Mouse (Mus musculus) hindbrain, embryonic 15.5 days (tissue): ENCODE data around the gene Kndc1. TPM values are rescaled to one million over a fixed set of nuclear protein-coding genes. Genes with fewer than 3 reads are reported as not detected.

Source experiments
- ATAC-seq: fragments of 200-750 bp; cut with Nextera tagmentation; 2 replicates; pipeline ENCODE4 v1.8.0; 2017; ENCODE audit warnings: low read depth, moderate number of reproducible peaks, moderate TSS enrichment; ENCODE audit not compliant: low FRiP score
- H3K27ac ChIP-seq: fragments of 300-500 bp; sonication (generic); replicated peaks from 2 replicates; pipeline ENCODE4 v1.5.1; 2015; ENCODE audit warnings: mild to moderate bottlenecking, inconsistent platforms
- H3K27me3 ChIP-seq: fragments of 300-500 bp; sonication (generic); 2 replicates; pipeline ENCODE4 v1.6.1; 2015; ENCODE audit warnings: control low read depth, inconsistent platforms
- H3K36me3 ChIP-seq: fragments of 300-500 bp; sonication (generic); 2 replicates; pipeline ENCODE4 v1.6.1; 2015; ENCODE audit warnings: control low read depth, inconsistent platforms
- H3K4me1 ChIP-seq: fragments of 300-500 bp; sonication (generic); replicated peaks from 2 replicates; pipeline ENCODE4 v1.6.1; 2015; ENCODE audit warnings: control low read depth, inconsistent platforms
- H3K4me2 ChIP-seq: fragments of 300-500 bp; sonication (generic); 2 replicates; pipeline ENCODE4 v1.6.1; 2015; ENCODE audit warnings: moderate library complexity, mild to moderate bottlenecking, inconsistent platforms
- H3K4me3 ChIP-seq: fragments of 300-500 bp; sonication (generic); 2 replicates; pipeline ENCODE4 v1.5.1; 2015; ENCODE audit warnings: mild to moderate bottlenecking, inconsistent platforms
- H3K9ac ChIP-seq: fragments of 300-500 bp; sonication (generic); 2 replicates; pipeline ENCODE4 v1.6.1; 2015; ENCODE audit warnings: inconsistent platforms
- H3K9me3 ChIP-seq: fragments of 300-500 bp; sonication (generic); 2 replicates; pipeline ENCODE4 v1.6.1; 2016; ENCODE audit warnings: control low read depth, inconsistent platforms
- WGBS: fragments of 180-500 bp; shearing (Covaris S2); methylation state at CpG from one replicate; pipeline ENCODE4 v1.1.7; 2015; 5-methylcytosine and 5-hydroxymethylcytosine counted together
- polyA plus RNA-seq: library from polyadenylated mRNA; unstranded; fragments of >200 nt; fragmentation: Nextera tagmentation; extraction: Ambion mirVana; gene quantifications from 2 replicates; pipeline ENCODE4 v1.2.1, GENCODE M21; 2015

Gene Kndc1
- 14.6 and 18.1 TPM in 2 replicates for polyA plus RNA-seq

- ATAC-seq = peak; percentile 86
- no peaks in the 10 kb centered on the region for H3K9me3 ChIP-seq
- H3K36me3 ChIP-seq = no peaks in the 10 kb centered on the region
- H3K27me3 ChIP-seq = peaks cover 9% of the 10 kb centered on the region; the same call in 1 of the 2 replicates
- H3K27ac ChIP-seq = peak within 1 kb of the TSS; percentile 3; the same call in 1 of the 2 replicates
- H3K4me1 ChIP-seq = peaks cover 23% of the 10 kb centered on the region
- peak within 1 kb of the TSS; percentile 74 for H3K4me2 ChIP-seq
- WGBS = under 1% methylated on average over 50 of the region's 50 CpGs
- peak within 1 kb of the TSS; percentile 61 for H3K9ac ChIP-seq
- peak within 1 kb of the TSS; percentile 55 for H3K4me3 ChIP-seq
Observed at GRCm38 (mm10) chr7:139894655-139895557, at the start of gene Kndc1. Gene Kndc1 (plus strand): TSS chr7:139894696.

GRCm38 (mm10) chr7:139845101-139845500 lies 49.4 kb upstream of the Kndc1 start:
- 76% methylated on average over 2 of the region's 2 CpGs for WGBS
- peaks cover 25% of the 10 kb centered on the region for H3K4me1 ChIP-seq
- no peak overlapping the region for H3K9ac ChIP-seq
- no peaks in the 10 kb centered on the region for H3K27me3 ChIP-seq
- no peak overlapping the region for H3K27ac ChIP-seq
- no peak for ATAC-seq
- H3K36me3 ChIP-seq = peaks cover 6% of the 10 kb centered on the region; the same call in 1 of the 2 replicates
- H3K9me3 ChIP-seq = no peaks in the 10 kb centered on the region
- no peak overlapping the region for H3K4me2 ChIP-seq
- no peak overlapping the region for H3K4me3 ChIP-seq

GRCm38 (mm10) chr7:139850152-139850551 lies 44.3 kb upstream of the Kndc1 start:
- peak; percentile 90 for ATAC-seq
- Histone ChIP-seq H3K9ac (no peak overlapping the region), H3K27ac (peak overlapping the region; percentile 82), H3K9me3 (no peaks in the 10 kb centered on the region), H3K4me3 (no peak overlapping the region), H3K27me3 (no peaks in the 10 kb centered on the region), H3K36me3 (0 out of 2 replicates have a peak, but pooled peaks cover 3% of the 10 kb centered on the region), H3K4me1 (peaks cover 26% of the 10 kb centered on the region), H3K4me2 (no peak overlapping the region)
- 8% methylated on average over 6 of the region's 6 CpGs for WGBS

DNA sequence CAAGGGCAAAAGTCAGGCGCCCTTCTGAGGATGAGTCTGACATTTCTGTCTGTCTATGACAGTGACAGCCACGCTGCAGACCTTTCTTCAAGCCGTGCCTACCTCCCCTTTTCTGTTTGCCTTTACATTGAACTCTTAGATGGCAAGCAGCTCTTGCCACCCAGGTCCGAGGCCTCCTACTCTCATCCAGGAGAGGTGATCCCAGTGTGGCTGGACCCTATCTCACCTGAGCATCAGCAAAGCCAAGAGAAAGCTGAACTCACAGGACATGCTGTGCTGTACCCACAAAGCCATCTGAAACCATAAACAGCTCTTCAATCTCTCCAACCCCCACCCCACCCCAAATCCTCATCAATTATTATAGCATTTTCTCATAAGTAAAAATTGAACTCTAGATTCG lies 43.8 kb upstream of the Kndc1 start:
- no peak overlapping the region for H3K9ac ChIP-seq
- ATAC-seq = no peak

GRCm38 (mm10) chr7:139851098-139851497 lies 43.4 kb upstream of the Kndc1 start:
- 30% methylated on average over 6 of the region's 6 CpGs for WGBS
- no peaks in the 10 kb centered on the region for H3K27me3 ChIP-seq
- no peak overlapping the region for H3K9ac ChIP-seq
- H3K36me3 ChIP-seq = 0 out of 2 replicates have a peak, but pooled peaks cover 3% of the 10 kb centered on the region
- peaks cover 27% of the 10 kb centered on the region for H3K4me1 ChIP-seq
- no peak overlapping the region for H3K4me2 ChIP-seq
- H3K4me3 ChIP-seq = no peak overlapping the region
- H3K27ac ChIP-seq = peak overlapping the region; percentile 82
- no peaks in the 10 kb centered on the region for H3K9me3 ChIP-seq
- ATAC-seq = peak; percentile 63

More for the DNA sequence above, 43.8 kb upstream of the Kndc1 start:
- Histone ChIP-seq H3K27me3 (no peaks in the 10 kb centered on the region), H3K4me3 (no peak overlapping the region), H3K9me3 (no peaks in the 10 kb centered on the region), H3K4me2 (no peak overlapping the region), H3K4me1 (peaks cover 27% of the 10 kb centered on the region), H3K36me3 (0 out of 2 replicates have a peak, but pooled peaks cover 3% of the 10 kb centered on the region), H3K27ac (peak overlapping the region; percentile 82)
- 43% methylated on average over 5 of the region's 5 CpGs for WGBS

DNA sequence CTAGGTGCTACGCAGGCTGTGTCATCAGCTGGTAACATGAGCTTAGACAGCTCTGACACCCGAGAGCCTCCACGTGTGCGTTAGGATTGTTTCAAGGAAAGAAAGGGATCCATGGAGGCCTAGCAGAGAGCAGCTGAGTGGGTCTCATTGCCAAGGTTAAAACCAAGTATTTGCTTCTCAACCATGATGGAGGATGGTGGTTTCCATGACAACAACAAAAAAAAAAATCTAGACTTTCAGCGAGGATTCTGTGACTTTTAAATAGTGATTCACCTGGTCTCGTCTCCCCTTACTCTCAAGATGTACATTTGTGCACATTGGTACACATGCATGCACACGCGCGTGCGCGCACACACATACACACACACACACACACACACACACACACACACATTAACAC lies 39.2 kb upstream of the Kndc1 start:
- Histone ChIP-seq H3K36me3 (0 out of 2 replicates have a peak, but pooled peaks cover 3% of the 10 kb centered on the region), H3K27ac (peak overlapping the region; percentile 32; the same call in 1 of the 2 replicates)
- no peak for ATAC-seq

GRCm38 (mm10) chr7:139861411-139861810 lies 33.1 kb upstream of the Kndc1 start:
- Histone ChIP-seq H3K27me3 (no peaks in the 10 kb centered on the region), H3K36me3 (no peaks in the 10 kb centered on the region), H3K27ac (no peak overlapping the region), H3K4me3 (no peak overlapping the region), H3K9me3 (no peaks in the 10 kb centered on the region), H3K9ac (no peak overlapping the region), H3K4me2 (no peak overlapping the region), H3K4me1 (no peaks in the 10 kb centered on the region)
- ATAC-seq = 0 out of 2 replicates have a peak, but pooled peaks have one; percentile 8
- WGBS = 31% methylated on average over 3 of the region's 3 CpGs

More for the DNA sequence above, 39.2 kb upstream of the Kndc1 start:
- H3K9me3 ChIP-seq = no peaks in the 10 kb centered on the region
- H3K4me1 ChIP-seq = peaks cover 16% of the 10 kb centered on the region
- H3K4me2 ChIP-seq = no peak overlapping the region
- no peak overlapping the region for H3K4me3 ChIP-seq
- WGBS = 74% methylated on average over 11 of the region's 11 CpGs
- H3K9ac ChIP-seq = no peak overlapping the region
- no peaks in the 10 kb centered on the region for H3K27me3 ChIP-seq

GRCm38 (mm10) chr7:139863076-139863475 lies 31.4 kb upstream of the Kndc1 start:
- no peak overlapping the region for H3K27ac ChIP-seq
- no peak overlapping the region for H3K9ac ChIP-seq
- 74% methylated on average over 2 of the region's 2 CpGs for WGBS
- no peaks in the 10 kb centered on the region for H3K9me3 ChIP-seq
- H3K36me3 ChIP-seq = no peaks in the 10 kb centered on the region
- no peak for ATAC-seq
- no peak overlapping the region for H3K4me2 ChIP-seq
- H3K4me1 ChIP-seq = no peaks in the 10 kb centered on the region
- H3K4me3 ChIP-seq = no peak overlapping the region
- H3K27me3 ChIP-seq = no peaks in the 10 kb centered on the region

- Histone ChIP-seq H3K4me2 (no peak overlapping the region), H3K27ac (no peak overlapping the region), H3K9ac (no peak overlapping the region), H3K4me3 (no peak overlapping the region), H3K27me3 (no peaks in the 10 kb centered on the region), H3K9me3 (no peaks in the 10 kb centered on the region), H3K36me3 (no peaks in the 10 kb centered on the region), H3K4me1 (no peaks in the 10 kb centered on the region)
- 59% methylated on average over 2 of the region's 2 CpGs for whole genome bisulfite sequencing
- ATAC-seq = no peak
Observed at GRCm38 (mm10) chr7:139864253-139864652, 30.2 kb upstream of the Kndc1 start.

- H3K9me3 ChIP-seq = no peaks in the 10 kb centered on the region
- no peak for ATAC-seq
- H3K27ac ChIP-seq = no peak overlapping the region
- H3K27me3 ChIP-seq = no peaks in the 10 kb centered on the region
- H3K4me3 ChIP-seq = no peak overlapping the region
- 89% methylated on average over 1 of the region's 1 CpGs for whole genome bisulfite sequencing
- H3K4me1 ChIP-seq = no peaks in the 10 kb centered on the region
- no peak overlapping the region for H3K4me2 ChIP-seq
- no peak overlapping the region for H3K9ac ChIP-seq
- H3K36me3 ChIP-seq = no peaks in the 10 kb centered on the region
Observed at GRCm38 (mm10) chr7:139864871-139865270, 29.6 kb upstream of the Kndc1 start.

DNA sequence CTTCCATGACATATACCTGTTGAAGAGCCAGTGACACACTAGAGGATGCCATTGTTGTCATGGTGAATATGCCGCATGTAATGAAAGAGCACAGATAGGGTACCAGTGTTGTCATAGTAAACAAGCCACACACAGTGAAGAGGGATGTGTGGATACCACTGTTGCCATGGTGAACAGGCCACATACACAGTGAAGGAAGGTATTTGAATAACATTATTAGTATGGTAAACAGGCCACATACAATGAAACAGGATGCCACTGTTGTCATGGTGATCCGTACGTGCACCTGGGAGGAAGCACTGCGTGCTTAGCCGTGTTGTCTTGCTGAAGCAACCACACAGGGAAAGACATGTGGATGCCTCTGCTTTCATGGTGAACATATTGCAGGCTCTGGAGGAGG lies 23.5 kb upstream of the Kndc1 start:
- Histone ChIP-seq H3K4me1 (0 out of 2 replicates have a peak, but pooled peaks cover 6% of the 10 kb centered on the region), H3K9ac (no peak overlapping the region), H3K36me3 (no peaks in the 10 kb centered on the region), H3K4me2 (no peak overlapping the region), H3K4me3 (no peak overlapping the region), H3K27ac (0 out of 2 replicates have a peak overlapping the region, but pooled peaks have one; percentile 3), H3K27me3 (no peaks in the 10 kb centered on the region), H3K9me3 (no peaks in the 10 kb centered on the region)
- 65% methylated on average over 5 of the region's 5 CpGs for WGBS
- ATAC-seq = peak; percentile 73

DNA sequence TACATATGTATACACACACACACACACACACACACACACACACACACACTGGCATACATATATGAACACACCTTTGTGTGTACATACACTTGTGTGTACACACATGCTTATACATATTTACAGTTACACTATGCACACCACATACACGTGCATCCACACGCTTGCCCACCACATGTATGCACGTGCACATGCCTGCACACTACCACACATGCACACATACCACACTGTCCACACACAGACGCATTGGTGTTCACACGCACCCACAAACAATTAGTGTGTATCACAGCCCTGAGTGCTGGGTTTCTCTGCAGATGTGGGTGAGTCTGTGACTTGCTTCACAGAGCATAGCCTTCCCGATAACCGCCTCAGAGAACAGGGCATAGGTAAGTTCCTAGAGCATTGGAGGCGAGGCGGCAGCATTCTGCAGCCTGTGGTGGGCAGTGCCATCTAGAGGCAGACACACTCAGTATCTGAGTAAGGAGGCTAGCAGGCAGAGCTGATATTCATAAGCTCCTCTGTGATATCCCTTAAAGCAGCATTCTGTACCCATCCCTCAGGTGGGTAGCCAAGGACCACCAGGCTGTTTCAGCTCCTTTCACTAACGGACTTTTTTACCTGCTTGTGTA lies 17.2 kb upstream of the Kndc1 start:
- 72% methylated on average over 10 of the region's 10 CpGs for WGBS
- Histone ChIP-seq H3K36me3 (no peaks in the 10 kb centered on the region), H3K9ac (no peak overlapping the region), H3K27me3 (no peaks in the 10 kb centered on the region), H3K4me3 (no peak overlapping the region), H3K4me1 (no peaks in the 10 kb centered on the region), H3K4me2 (no peak overlapping the region), H3K27ac (no peak overlapping the region), H3K9me3 (no peaks in the 10 kb centered on the region)
- peak; percentile 81 for ATAC-seq
